Mouse (Mus musculus) megakaryocyte, embryonic 14.5 days (primary cell): ENCODE measurements around the gene Bsg. TPM values are rescaled to one million over a fixed set of nuclear protein-coding genes. Genes with fewer than 3 reads are reported as not detected.
A peak's percentile ranks its signal among the peaks of the same experiment; 100 is the strongest.

Experiments
- H3K27me3 ChIP-seq: replicated peaks from 2 replicates; pipeline ENCODE3; 2012; ENCODE audit warnings: inconsistent platforms
- H3K36me3 ChIP-seq: replicated peaks from 2 replicates; pipeline ENCODE3; 2012; ENCODE audit warnings: low read length, inconsistent platforms, mixed read lengths
- H3K4me1 ChIP-seq: 2 replicates; pipeline ENCODE4 v1.6.1; 2012; ENCODE audit warnings: inconsistent platforms
- H3K4me3 ChIP-seq: replicated peaks from 2 replicates; pipeline ENCODE3; 2012; ENCODE audit warnings: moderate library complexity, mild to moderate bottlenecking, inconsistent platforms
- H3K9me3 ChIP-seq: 2 replicates; pipeline ENCODE4 v1.6.1; 2012; ENCODE audit warnings: inconsistent platforms
- FLI1 ChIP-seq: IDR thresholded peaks from 2 replicates; pipeline ENCODE4 v1.6.1; 2012; ENCODE audit warnings: low read length, inconsistent platforms, mixed read lengths
- GATA1 ChIP-seq: IDR thresholded peaks from 3 replicates; pipeline ENCODE4 v1.6.1; 2012; ENCODE audit warnings: mixed read lengths, low read length, inconsistent platforms, borderline replicate concordance
- polyA plus RNA-seq: library from polyadenylated mRNA; stranded (reverse); fragments of >175 nt; gene quantifications from 2 replicates; pipeline ENCODE4 v1.2.3, GENCODE M21; 2012; ENCODE audit warnings: low replicate concordance; ENCODE audit not compliant: insufficient read depth

Gene Bsg
- polyA plus RNA-seq, 1 experiment, result 3,272 TPM

DNA sequence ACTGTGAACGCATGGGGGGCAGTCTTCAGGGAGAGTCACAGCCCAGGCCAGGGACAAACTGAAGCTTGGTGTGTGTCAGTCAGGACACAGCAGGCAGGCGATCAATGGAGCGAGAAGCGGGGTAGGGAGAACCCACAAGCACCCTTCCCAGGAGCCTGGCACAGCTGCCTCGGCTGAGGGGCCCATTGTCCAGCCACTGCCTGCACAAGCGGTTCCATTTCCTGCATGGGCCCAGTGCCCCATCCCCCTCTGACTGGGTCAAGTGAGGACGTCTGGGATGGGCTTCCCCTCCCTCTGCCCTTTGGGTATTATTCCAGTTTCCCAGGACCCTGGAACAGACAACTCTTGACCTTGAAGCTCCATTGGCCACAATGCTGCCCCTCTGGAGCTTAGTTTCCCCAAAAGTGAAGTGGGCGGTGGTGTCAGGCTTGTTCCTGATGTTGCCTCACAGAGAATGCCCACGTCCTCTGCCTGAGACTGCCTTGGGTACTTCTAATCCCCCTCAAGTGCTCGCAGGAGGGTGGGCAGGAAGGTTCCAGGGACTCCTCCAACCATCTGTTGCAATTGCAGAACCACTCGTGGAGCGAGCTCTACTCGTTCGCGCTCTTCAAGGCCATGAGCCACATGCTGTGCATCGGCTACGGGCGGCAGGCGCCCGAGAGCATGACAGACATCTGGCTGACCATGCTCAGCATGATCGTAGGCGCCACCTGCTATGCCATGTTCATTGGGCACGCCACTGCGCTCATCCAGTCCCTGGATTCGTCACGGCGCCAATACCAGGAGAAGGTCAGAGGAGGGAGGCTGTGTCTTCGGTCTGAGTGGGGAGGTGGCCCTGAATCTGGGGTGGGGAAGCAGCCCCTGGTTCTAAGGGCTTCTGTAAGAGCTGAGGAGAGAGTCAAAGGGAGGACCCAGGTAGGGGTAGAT, 24.3 kb downstream of the Bsg start:
- Histone ChIP-seq H3K9me3 (peaks cover 22% of the 10 kb centered on the region), H3K4me3 (no peak overlapping the region), H3K36me3 (peaks cover 7% of the 10 kb centered on the region), H3K4me1 (peaks cover 14% of the 10 kb centered on the region; the same call in 1 of the 2 replicates), H3K27me3 (peaks cover 46% of the 10 kb centered on the region)
- TF ChIP-seq FLI1, result no peak
- no peak for TF ChIP-seq GATA1

DNA sequence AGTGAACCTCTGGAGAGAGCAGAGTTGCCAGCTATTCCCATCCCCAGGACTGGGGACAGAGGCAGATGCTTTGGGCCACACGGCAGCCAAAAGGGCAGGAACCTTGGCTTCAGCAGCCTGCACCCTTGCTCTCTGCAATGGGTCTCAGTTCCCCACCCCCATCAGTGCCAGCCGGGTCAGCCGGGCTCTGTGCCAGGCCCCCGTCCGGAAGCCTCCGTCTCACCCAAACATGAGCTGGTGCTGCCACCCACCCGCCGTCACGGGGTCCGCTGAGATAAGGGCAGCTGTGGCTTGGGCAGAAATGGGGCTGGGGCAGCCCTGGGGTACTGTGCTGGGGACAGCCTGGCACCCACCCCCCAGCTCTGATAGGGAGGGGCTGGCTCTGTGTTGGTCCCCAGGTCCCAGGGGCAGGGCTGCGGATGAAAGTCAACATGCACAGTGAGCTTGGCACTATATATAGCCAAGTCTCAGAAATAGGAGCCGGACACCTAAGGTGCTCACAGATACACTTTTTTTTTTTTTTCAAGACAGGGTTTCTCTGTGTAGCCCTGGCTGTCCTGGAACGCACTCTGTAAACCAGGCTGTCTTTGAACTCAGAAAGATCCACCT, 25.2 kb downstream of the Bsg start:
- peaks cover 22% of the 10 kb centered on the region for H3K9me3 ChIP-seq
- H3K36me3 ChIP-seq, result peaks cover 15% of the 10 kb centered on the region
- peaks cover 40% of the 10 kb centered on the region for H3K27me3 ChIP-seq
- H3K4me1 ChIP-seq, result peaks cover 14% of the 10 kb centered on the region; the same call in 1 of the 2 replicates
- TF ChIP-seq GATA1, result no peak
- no peak for TF ChIP-seq FLI1
- H3K4me3 ChIP-seq, result no peak overlapping the region

DNA sequence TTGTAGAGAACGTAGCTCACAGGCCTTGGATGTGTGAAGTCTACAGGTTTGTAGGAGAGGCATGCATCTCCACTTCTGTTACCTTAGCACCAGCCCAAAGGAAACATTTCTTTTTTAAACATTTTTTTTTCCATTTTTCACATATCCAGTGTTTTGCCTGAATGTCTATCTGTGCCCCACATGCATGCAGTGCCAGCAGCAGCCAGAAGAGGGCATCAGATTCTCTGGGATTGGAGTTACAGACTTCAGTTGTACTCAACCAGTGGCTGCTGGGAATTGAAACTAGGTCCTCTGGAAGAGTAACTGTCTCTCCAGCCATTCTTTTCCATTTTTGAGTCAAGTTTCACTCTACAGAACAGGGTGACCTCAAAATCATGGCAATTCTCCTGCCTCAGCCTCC, 28.2 kb downstream of the Bsg start:
- H3K36me3 ChIP-seq, result peaks cover 46% of the 10 kb centered on the region
- H3K4me3 ChIP-seq, result no peak overlapping the region
- H3K9me3 ChIP-seq, result peaks cover 33% of the 10 kb centered on the region
- TF ChIP-seq FLI1, result no peak
- no peak for TF ChIP-seq GATA1
- H3K27me3 ChIP-seq, result peaks cover 28% of the 10 kb centered on the region
- H3K4me1 ChIP-seq, result peaks cover 11% of the 10 kb centered on the region; the same call in 1 of the 2 replicates

DNA sequence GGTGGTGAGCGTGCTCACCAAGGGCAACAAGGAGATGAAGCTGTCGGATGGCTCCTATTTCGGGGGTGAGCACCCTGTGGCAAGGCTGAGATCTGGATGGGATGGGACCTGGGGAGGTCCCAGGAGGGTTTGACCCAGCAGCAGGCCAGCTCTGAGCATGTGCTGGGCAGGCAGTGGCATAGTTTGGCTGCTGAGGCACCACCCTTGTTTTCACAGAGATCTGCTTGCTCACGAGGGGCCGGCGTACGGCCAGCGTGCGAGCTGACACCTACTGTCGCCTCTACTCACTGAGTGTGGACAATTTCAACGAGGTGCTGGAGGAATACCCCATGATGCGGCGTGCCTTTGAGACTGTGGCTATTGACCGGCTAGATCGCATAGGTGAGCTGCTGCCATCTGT, 29.6 kb downstream of the Bsg start:
- Histone ChIP-seq H3K36me3 (peaks cover 59% of the 10 kb centered on the region), H3K9me3 (peaks cover 27% of the 10 kb centered on the region), H3K4me1 (peaks cover 7% of the 10 kb centered on the region), H3K4me3 (peak overlapping the region; percentile 14), H3K27me3 (peaks cover 16% of the 10 kb centered on the region)
- no peak for TF ChIP-seq FLI1
- no peak for TF ChIP-seq GATA1

DNA sequence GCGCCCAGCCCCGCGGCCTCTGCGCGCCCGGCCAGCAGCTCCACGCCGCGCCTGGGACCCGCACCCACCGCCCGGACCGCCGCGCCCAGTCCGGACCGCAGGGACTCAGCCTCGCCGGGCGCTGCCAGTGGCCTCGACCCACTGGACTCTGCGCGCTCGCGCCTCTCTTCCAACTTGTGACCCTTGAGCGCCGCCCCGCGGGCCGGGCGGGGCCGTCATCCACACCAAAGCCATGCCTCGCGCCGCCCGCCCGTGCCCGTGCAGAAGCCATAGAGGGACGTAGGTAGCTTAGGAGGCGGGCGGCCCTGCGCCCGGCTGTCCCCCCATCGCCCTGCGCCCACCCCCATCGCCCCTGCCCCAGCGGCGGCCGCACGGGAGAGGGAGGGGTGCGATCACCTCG, 31.1 kb downstream of the Bsg start:
- H3K27me3 ChIP-seq, result peaks cover 6% of the 10 kb centered on the region
- H3K9me3 ChIP-seq, result peaks cover 27% of the 10 kb centered on the region
- H3K4me1 ChIP-seq, result peaks cover 9% of the 10 kb centered on the region
- H3K4me3 ChIP-seq, result no peak overlapping the region
- peaks cover 74% of the 10 kb centered on the region for H3K36me3 ChIP-seq
- TF ChIP-seq GATA1, result no peak
- no peak for TF ChIP-seq FLI1

DNA sequence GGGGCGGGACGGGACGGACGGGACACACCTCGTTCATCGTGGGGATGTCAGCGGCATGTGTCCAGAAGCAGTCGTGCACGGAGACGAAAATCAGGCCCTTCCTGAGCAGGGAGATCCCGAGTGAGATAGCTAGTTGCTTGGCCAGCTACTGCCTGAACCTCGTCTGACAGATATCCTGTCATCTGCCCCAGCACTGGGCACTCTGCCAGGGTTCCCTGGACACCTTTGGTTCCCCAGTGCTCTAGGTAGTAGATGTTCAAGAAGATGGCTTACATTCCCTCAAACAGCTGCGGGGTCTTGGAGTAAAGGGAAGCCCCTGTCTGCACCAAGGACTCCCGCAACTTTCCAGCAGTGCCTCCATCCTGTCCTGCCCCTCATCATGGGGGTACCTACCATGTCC, 32.4 kb downstream of the Bsg start:
- H3K36me3 ChIP-seq, result peaks cover 88% of the 10 kb centered on the region

DNA sequence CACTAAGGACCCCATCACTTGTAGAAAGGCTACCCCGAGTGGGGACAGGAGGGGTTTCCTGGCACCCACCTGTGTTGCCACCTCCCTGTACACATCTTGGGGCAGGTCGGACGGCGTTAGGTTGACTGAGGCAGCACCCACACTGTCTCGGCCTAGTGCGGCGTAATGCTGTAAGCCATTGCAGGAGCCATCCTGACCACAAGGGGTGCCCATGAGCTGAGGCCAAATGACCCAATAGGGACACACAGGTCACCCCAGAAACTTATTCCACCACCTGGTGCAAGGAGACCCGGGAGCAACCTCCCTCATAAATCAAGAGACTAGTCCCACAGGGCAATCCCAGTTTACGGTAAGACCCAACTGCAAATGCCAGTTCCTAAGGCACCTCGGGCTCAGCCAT, 34.0 kb downstream of the Bsg start:
- Histone ChIP-seq H3K4me3 (no peak overlapping the region), H3K4me1 (peaks cover 9% of the 10 kb centered on the region), H3K9me3 (peaks cover 13% of the 10 kb centered on the region), H3K27me3 (no peaks in the 10 kb centered on the region), H3K36me3 (peaks cover 96% of the 10 kb centered on the region)
- TF ChIP-seq GATA1 (no peak), FLI1 (no peak)

More for the DNA sequence above, 32.4 kb downstream of the Bsg start:
- peaks cover under 1% of the 10 kb centered on the region for H3K27me3 ChIP-seq
- H3K4me1 ChIP-seq, result peaks cover 9% of the 10 kb centered on the region
- no peak for TF ChIP-seq FLI1
- TF ChIP-seq GATA1, result no peak
- H3K9me3 ChIP-seq, result peaks cover 24% of the 10 kb centered on the region
- no peak overlapping the region for H3K4me3 ChIP-seq

DNA sequence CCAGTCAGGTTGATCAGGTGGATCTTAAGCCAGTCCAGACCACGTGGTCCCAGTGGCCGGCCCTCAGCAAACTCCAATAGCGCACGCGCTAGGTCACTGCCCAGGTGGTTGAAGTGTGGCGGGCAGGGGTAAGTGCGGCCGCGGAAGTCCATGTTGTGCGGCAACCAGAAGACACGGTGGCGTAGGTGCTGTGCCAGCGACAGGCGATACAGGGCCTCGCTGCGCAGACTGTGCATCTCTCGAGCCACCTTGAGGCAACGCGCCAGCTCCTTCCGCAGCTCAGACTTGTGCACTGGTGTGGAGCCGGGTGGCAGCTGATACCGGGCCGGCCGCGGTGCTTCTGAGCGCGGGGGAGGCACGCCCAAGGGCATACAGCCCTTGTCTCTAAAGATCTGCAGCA, 34.9 kb downstream of the Bsg start:
- no peak overlapping the region for H3K4me3 ChIP-seq

DNA sequence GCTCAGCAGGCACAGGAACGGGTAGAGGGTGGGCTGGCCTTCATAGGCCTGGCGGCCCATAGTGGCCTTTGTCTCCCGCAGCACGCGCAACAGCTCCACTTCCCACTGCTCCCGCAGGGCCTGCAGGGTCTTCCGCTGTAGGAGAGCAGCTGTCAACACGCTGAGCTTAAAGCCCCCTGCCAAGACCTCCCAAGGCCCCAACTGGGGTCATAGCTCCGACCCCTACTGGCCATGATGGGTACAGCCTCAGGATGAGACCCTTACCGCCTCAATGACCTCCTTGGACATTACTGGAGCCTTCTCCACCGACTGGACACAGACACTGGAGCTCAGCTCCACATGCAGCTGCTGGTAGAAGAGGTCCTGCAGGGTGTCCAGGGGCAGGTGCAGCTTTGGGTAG, 36.6 kb downstream of the Bsg start:
- peaks cover 24% of the 10 kb centered on the region for H3K4me1 ChIP-seq
- H3K36me3 ChIP-seq, result peaks cover 86% of the 10 kb centered on the region
- TF ChIP-seq FLI1 (no peak), GATA1 (no peak)

More for the DNA sequence above, 34.9 kb downstream of the Bsg start:
- Histone ChIP-seq H3K27me3 (no peaks in the 10 kb centered on the region), H3K36me3 (peaks cover 98% of the 10 kb centered on the region), H3K9me3 (peaks cover 13% of the 10 kb centered on the region), H3K4me1 (peaks cover 12% of the 10 kb centered on the region)
- TF ChIP-seq GATA1 (no peak), FLI1 (no peak)

DNA sequence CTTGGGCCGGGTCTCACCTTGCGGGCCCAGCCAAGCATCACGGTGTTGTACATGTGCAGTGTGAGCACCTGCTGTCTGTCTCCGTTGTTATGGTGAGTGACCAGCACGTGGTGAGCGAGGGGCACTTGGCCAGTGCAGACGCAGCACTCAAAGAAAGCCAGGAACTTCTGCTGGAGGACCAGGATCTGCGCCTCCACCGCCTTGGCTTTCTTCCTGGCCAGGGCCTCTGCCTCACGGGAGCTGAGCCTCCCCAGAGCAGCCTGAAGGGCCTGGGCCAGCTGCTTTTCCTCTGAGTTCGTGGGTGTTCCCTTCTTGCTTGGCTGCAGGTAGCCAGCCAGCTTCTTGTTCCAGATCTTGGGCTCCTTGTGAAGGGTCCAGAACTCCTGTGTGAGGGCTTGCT, 38.9 kb downstream of the Bsg start:
- Histone ChIP-seq H3K36me3 (peaks cover 63% of the 10 kb centered on the region), H3K27me3 (no peaks in the 10 kb centered on the region), H3K4me1 (peaks cover 37% of the 10 kb centered on the region), H3K9me3 (no peaks in the 10 kb centered on the region), H3K4me3 (no peak overlapping the region)
- TF ChIP-seq GATA1 (no peak), FLI1 (no peak)

More for the DNA sequence above, 36.6 kb downstream of the Bsg start:
- no peak overlapping the region for H3K4me3 ChIP-seq
- H3K27me3 ChIP-seq, result no peaks in the 10 kb centered on the region
- H3K9me3 ChIP-seq, result peaks cover 5% of the 10 kb centered on the region
